Mouse (Mus musculus): ENCODE data around the gene Unc5cl.

GRCm38 (mm10) chr17:48431054-48431453 lies 23.6 kb upstream of the Unc5cl start:
- no peak for TF ChIP-seq CTCF (IDR thresholded peaks at IDR 0.05; ENCODE audit: borderline replicate concordance, control insufficient read depth, extremely low read depth, insufficient read depth, low read length, poor library complexity)
- no peak for TF ChIP-seq POLR2A (IDR thresholded peaks at IDR 0.05; ENCODE audit: control insufficient read depth, extremely low read depth, insufficient read depth, low read length, poor library complexity)

Measured in thymus, adult 2 months (tissue).